Mouse (Mus musculus) olfactory bulb, adult 2 months (tissue): ENCODE measurements around the gene Abcb1a. TPM values are rescaled to one million over a fixed set of nuclear protein-coding genes. Genes with fewer than 3 reads are reported as not detected.

Experiments used
- H3K27ac ChIP-seq: fragments of 200-500 bp; 2 replicates; pipeline ENCODE4 v1.5.1; 2012; ENCODE audit warnings: low read depth, low read length; ENCODE audit not compliant: insufficient read depth
- H3K4me1 ChIP-seq: fragments of 200-500 bp; 2 replicates; pipeline ENCODE4 v1.6.1; 2012; ENCODE audit warnings: low read length; ENCODE audit not compliant: control insufficient read depth, insufficient read depth
- H3K4me3 ChIP-seq: fragments of 200-500 bp; 2 replicates; pipeline ENCODE4 v1.5.1; 2012; ENCODE audit warnings: mild to moderate bottlenecking, low read depth, low read length, moderate library complexity; ENCODE audit not compliant: insufficient read depth
- CTCF ChIP-seq: fragments of 200-500 bp; IDR thresholded peaks from 2 replicates; pipeline ENCODE4 v1.5.1; 2012; ENCODE audit warnings: low read depth, mild to moderate bottlenecking, low read length, moderate library complexity; ENCODE audit not compliant: insufficient read depth
- POLR2A ChIP-seq: fragments of 200-500 bp; IDR thresholded peaks from 2 replicates; pipeline ENCODE4 v1.6.1; 2012; ENCODE audit warnings: mild to moderate bottlenecking, low read depth, low read length, moderate library complexity; ENCODE audit not compliant: insufficient read depth
- WGBS: fragments of 180-500 bp; shearing (Covaris S2); methylation state at CpG from one replicate; pipeline ENCODE4 v1.1.7; 2018; 5-methylcytosine and 5-hydroxymethylcytosine counted together
- polyA plus RNA-seq: library from polyadenylated mRNA; stranded (reverse); fragments of >200 nt; gene quantifications from 2 replicates; pipeline ENCODE4 v1.2.4, GENCODE M21; 2012; ENCODE audit warnings: low replicate concordance; ENCODE audit not compliant: missing spikeins, insufficient read depth, insufficient read length

The Abcb1a gene
- polyA plus RNA-seq, 1 experiment, result not detected

GRCm38 (mm10) chr5:8664678-8665077 lies 4.8 kb downstream of the Abcb1a start:
- TF ChIP-seq POLR2A, result no peak
- TF ChIP-seq CTCF, result no peak
- Histone ChIP-seq H3K4me1 (peaks cover 8% of the 10 kb centered on the region), H3K27ac (no peak overlapping the region), H3K4me3 (no peak overlapping the region)
- WGBS, result 73% methylated on average over 3 of the region's 3 CpGs

GRCm38 (mm10) chr5:8667758-8668474 lies 8.0 kb downstream of the Abcb1a start:
- TF ChIP-seq POLR2A, result no peak
- no peak for TF ChIP-seq CTCF
- H3K4me3 ChIP-seq, result no peak overlapping the region
- H3K27ac ChIP-seq, result no peak overlapping the region
- 88% methylated on average over 9 of the region's 9 CpGs for WGBS
- H3K4me1 ChIP-seq, result no peaks in the 10 kb centered on the region

- Histone ChIP-seq H3K27ac (no peak overlapping the region), H3K4me1 (no peaks in the 10 kb centered on the region), H3K4me3 (no peak overlapping the region)
- 97% methylated on average over 1 of the region's 1 CpGs for WGBS
- no peak for TF ChIP-seq CTCF
- no peak for TF ChIP-seq POLR2A
Observed at GRCm38 (mm10) chr5:8669606-8670005, 9.7 kb downstream of the Abcb1a start.

GRCm38 (mm10) chr5:8675262-8675951 lies 15.5 kb downstream of the Abcb1a start:
- no peak overlapping the region for H3K4me3 ChIP-seq
- TF ChIP-seq CTCF, result no peak
- TF ChIP-seq POLR2A, result no peak
- H3K4me1 ChIP-seq, result no peaks in the 10 kb centered on the region
- 95% methylated on average over 6 of the region's 6 CpGs for WGBS
- no peak overlapping the region for H3K27ac ChIP-seq

GRCm38 (mm10) chr5:8675952-8676262 lies 16.0 kb downstream of the Abcb1a start:
- WGBS, result 90% methylated on average over 1 of the region's 1 CpGs
- no peak overlapping the region for H3K4me3 ChIP-seq
- H3K4me1 ChIP-seq, result no peaks in the 10 kb centered on the region
- no peak for TF ChIP-seq CTCF
- TF ChIP-seq POLR2A, result no peak
- H3K27ac ChIP-seq, result no peak overlapping the region

- H3K4me1 ChIP-seq, result no peaks in the 10 kb centered on the region
- H3K4me3 ChIP-seq, result no peak overlapping the region
- WGBS, result 58% methylated on average over 3 of the region's 3 CpGs
- H3K27ac ChIP-seq, result no peak overlapping the region
- TF ChIP-seq POLR2A (no peak), CTCF (no peak)
Observed at GRCm38 (mm10) chr5:8681166-8681565, 21.3 kb downstream of the Abcb1a start.

- 90% methylated on average over 3 of the region's 3 CpGs for WGBS
Observed at GRCm38 (mm10) chr5:8683686-8684085, 23.8 kb downstream of the Abcb1a start.

GRCm38 (mm10) chr5:8686071-8686470 lies 26.2 kb downstream of the Abcb1a start:
- Histone ChIP-seq H3K4me1 (no peaks in the 10 kb centered on the region), H3K4me3 (no peak overlapping the region), H3K27ac (no peak overlapping the region)
- no peak for TF ChIP-seq POLR2A
- WGBS, result 78% methylated on average over 2 of the region's 2 CpGs

More at GRCm38 (mm10) chr5:8683686-8684085, 23.8 kb downstream of the Abcb1a start:
- H3K4me3 ChIP-seq, result no peak overlapping the region
- H3K27ac ChIP-seq, result no peak overlapping the region
- TF ChIP-seq POLR2A (no peak), CTCF (no peak)
- no peaks in the 10 kb centered on the region for H3K4me1 ChIP-seq

GRCm38 (mm10) chr5:8687550-8687949 lies 27.7 kb downstream of the Abcb1a start:
- 87% methylated on average over 5 of the region's 5 CpGs for WGBS
- no peak for TF ChIP-seq POLR2A
- no peak for TF ChIP-seq CTCF
- Histone ChIP-seq H3K27ac (no peak overlapping the region), H3K4me1 (no peaks in the 10 kb centered on the region), H3K4me3 (no peak overlapping the region)

- no peak overlapping the region for H3K4me3 ChIP-seq
- no peaks in the 10 kb centered on the region for H3K4me1 ChIP-seq
- no peak overlapping the region for H3K27ac ChIP-seq
- TF ChIP-seq POLR2A, result no peak
- no peak for TF ChIP-seq CTCF
Observed at GRCm38 (mm10) chr5:8716061-8716460, 56.2 kb downstream of the Abcb1a start.
